ENCODE assay signal across 12 mouse cellular contexts in genomic region chr1:132472537-132472936, GRCm38 (mm10). TPM values are rescaled to one million over a fixed set of nuclear protein-coding genes. Genes with fewer than 3 reads are reported as not detected.
DNase-seq lines count a peak whose midpoint lies in the region; ATAC-seq and TF ChIP-seq lines count a peak whose summit lies in the region.
"Had no signal": no experiment of that assay in that cellular context is flagged by ENCODE, and none has a peak within 500 bp of the region (broad histone marks: within the 10 kb centered on the region; RNA-seq: fewer than 3 reads in every experiment).

No protein-coding gene starts in this region.

- H3K4me1 ChIP-seq in hindbrain, postnatal 0 days (ENCODE audit: insufficient read depth, low read length) = no peaks in the 10 kb centered on the region
- H3K4me1 ChIP-seq in hindbrain, embryonic 16.5 days (ENCODE audit: control insufficient read depth, insufficient read depth, low read depth, low read length) = peaks cover 9% of the 10 kb centered on the region; the same call in 1 of the 2 replicates
- H3K4me1 ChIP-seq: embryonic facial prominence, embryonic 12.5 days had no signal

- H3K27ac ChIP-seq in hindbrain, postnatal 0 days = no peak overlapping the region
- no peak overlapping the region for H3K27ac ChIP-seq in hindbrain, embryonic 16.5 days (ENCODE audit: low read depth, low read length)
- H3K27ac ChIP-seq: embryonic facial prominence, embryonic 12.5 days; liver, embryonic 15.5 days; midbrain, embryonic 12.5 days had no signal

- WGBS in hindbrain, postnatal 0 days = 57% methylated on average over 5 of the region's 5 CpGs
- whole genome bisulfite sequencing in hindbrain, embryonic 16.5 days = 57% methylated on average over 5 of the region's 5 CpGs

- no peak overlapping the region for H3K4me3 ChIP-seq in hindbrain, postnatal 0 days (ENCODE audit: low read length)
- H3K4me3 ChIP-seq in hindbrain, embryonic 16.5 days (ENCODE audit: low read length) = no peak overlapping the region
- H3K4me3 ChIP-seq: embryonic facial prominence, embryonic 12.5 days; liver, embryonic 15.5 days; midbrain, embryonic 12.5 days had no signal

- H3K9me3 ChIP-seq in hindbrain, postnatal 0 days (ENCODE audit: low read length) = no peaks in the 10 kb centered on the region
- no peaks in the 10 kb centered on the region for H3K9me3 ChIP-seq in hindbrain, embryonic 16.5 days (ENCODE audit: control insufficient read depth, low read length)
- H3K9me3 ChIP-seq: embryonic facial prominence, embryonic 12.5 days; liver, embryonic 15.5 days; midbrain, embryonic 12.5 days had no signal

- TF ChIP-seq CTCF in hindbrain, postnatal 0 days (IDR thresholded peaks at IDR 0.05; ENCODE audit: low read depth) = peak; percentile 66

- no peaks in the 10 kb centered on the region for H3K36me3 ChIP-seq in hindbrain, postnatal 0 days (ENCODE audit: insufficient read depth, low read length)
- H3K36me3 ChIP-seq in hindbrain, embryonic 16.5 days (ENCODE audit: control insufficient read depth, insufficient read depth, low read length) = no peaks in the 10 kb centered on the region
- H3K36me3 ChIP-seq: embryonic facial prominence, embryonic 12.5 days; liver, embryonic 15.5 days; midbrain, embryonic 12.5 days had no signal

- no peak overlapping the region for H3K4me2 ChIP-seq in hindbrain, postnatal 0 days (ENCODE audit: low read depth, low read length)
- H3K4me2 ChIP-seq in hindbrain, embryonic 16.5 days (ENCODE audit: low read length) = no peak overlapping the region
- H3K4me2 ChIP-seq: embryonic facial prominence, embryonic 12.5 days; heart, embryonic 11.5 days; liver, embryonic 15.5 days; midbrain, embryonic 12.5 days had no signal

- peak; percentile 42 for DNase-seq in hindbrain, postnatal 0 days (ENCODE audit: low spot score)
- DNase-seq in 416B (ENCODE audit: low read depth) = peak; percentile 56
- DNase-seq in CD4-positive helper T cell, adult 2 months (ENCODE audit: low read depth, low spot score) = peak; percentile 21
- DNase-seq in embryo, embryonic 10.5 days (ENCODE audit: low spot score) = peak; percentile 20
- no peak for DNase-seq in adrenal gland, adult 2 months
- no peak for DNase-seq in adrenal gland, postnatal 4 days (ENCODE audit: low spot score in 2 of 2)
- DNase-seq: kidney, adult 8-10 months had no signal

- ATAC-seq in hindbrain, postnatal 0 days = no peak
- ATAC-seq in hindbrain, embryonic 16.5 days = no peak

- no peak overlapping the region for H3K9ac ChIP-seq in hindbrain, postnatal 0 days (replicated peaks; ENCODE audit: low read length)
- H3K9ac ChIP-seq in hindbrain, embryonic 16.5 days (ENCODE audit: low read depth, low read length) = no peak overlapping the region
- H3K9ac ChIP-seq: embryonic facial prominence, embryonic 12.5 days; liver, embryonic 15.5 days; midbrain, embryonic 12.5 days had no signal

- no peaks in the 10 kb centered on the region for H3K27me3 ChIP-seq in hindbrain, postnatal 0 days (ENCODE audit: insufficient read depth, low read length)
- no peaks in the 10 kb centered on the region for H3K27me3 ChIP-seq in hindbrain, embryonic 16.5 days (replicated peaks; ENCODE audit: control insufficient read depth, insufficient read depth, low read length)
- H3K27me3 ChIP-seq: embryonic facial prominence, embryonic 12.5 days; liver, embryonic 15.5 days; midbrain, embryonic 12.5 days had no signal

RNA-seq across cellular contexts. Expression of gene Rbbp5, which starts 4.6 kb away (rescaled TPM):
- total RNA-seq in hindbrain, postnatal 0 days (2014; rRNA removed) = 22.4 and 27.7 TPM in 2 replicates
- 23.8 and 24.2 TPM in 2 replicates for polyA plus RNA-seq in hindbrain, postnatal 0 days (2015; fragmentation: Nextera tagmentation; extraction: Ambion mirVana)
- 36.4 and 45.2 TPM in 2 replicates for polyA plus RNA-seq in hindbrain, embryonic 16.5 days (2015; fragmentation: Nextera tagmentation; extraction: Ambion mirVana)
- total RNA-seq in adrenal gland, adult 2 months (2021) = 10 to 100 TPM; 33.1 to 40.2 TPM
- polyA plus RNA-seq in adrenal gland, adult 2 months (2012; rRNA removed) = 4.5 and 5.0 TPM in 2 replicates
- total RNA-seq in adrenal gland, postnatal 4 days (2021) = 10 to 100 TPM; 33.6 to 39.9 TPM

RNA-seq across cellular contexts. Expression of gene Tmem81, which starts 33.5 kb away (rescaled TPM):
- total RNA-seq in hindbrain, postnatal 0 days (2014; rRNA removed) = 2.8 and 3.0 TPM in 2 replicates
- polyA plus RNA-seq in hindbrain, postnatal 0 days (2015; fragmentation: Nextera tagmentation; extraction: Ambion mirVana) = 0.74 and 0.78 TPM in 2 replicates
- 0.56 and 0.95 TPM in 2 replicates for polyA plus RNA-seq in hindbrain, embryonic 16.5 days (2015; fragmentation: Nextera tagmentation; extraction: Ambion mirVana)
- 1 to 10 TPM; 3.3 to 5.4 TPM for total RNA-seq in adrenal gland, adult 2 months (2021)
- 1.5 and 1.7 TPM in 2 replicates for polyA plus RNA-seq in adrenal gland, adult 2 months (2012; rRNA removed)
- total RNA-seq in adrenal gland, postnatal 4 days (2021) = 1 to 10 TPM; 5.2 to 5.4 TPM

RNA-seq across cellular contexts. Expression of gene Dstyk, which starts 55.2 kb away (rescaled TPM):
- total RNA-seq in hindbrain, postnatal 0 days (2014; rRNA removed) = 21.3 and 31.8 TPM in 2 replicates
- polyA plus RNA-seq in hindbrain, postnatal 0 days (2015; fragmentation: Nextera tagmentation; extraction: Ambion mirVana) = 5.7 and 6.2 TPM in 2 replicates
- 7.9 and 9.7 TPM in 2 replicates for polyA plus RNA-seq in hindbrain, embryonic 16.5 days (2015; fragmentation: Nextera tagmentation; extraction: Ambion mirVana)
- total RNA-seq in adrenal gland, adult 2 months (2021) = 10 to 100 TPM; 19.9 to 23.7 TPM
- 11.7 and 15.5 TPM in 2 replicates for polyA plus RNA-seq in adrenal gland, adult 2 months (2012; rRNA removed)
- 10 to 100 TPM; 28.3 to 29.0 TPM for total RNA-seq in adrenal gland, postnatal 4 days (2021)

Comparison
In these comparisons a context has a peak if more than half of its experiments do, and no peak if none do; other contexts are left out.
1. DNase-seq: peak in hindbrain, postnatal 0 days (single experiment), 416B (single experiment), CD4-positive helper T cell, adult 2 months (single experiment) and embryo, embryonic 10.5 days (single experiment); none in adrenal gland, adult 2 months (single experiment) and adrenal gland, postnatal 4 days (0 of 2).